Mouse (Mus musculus): Measurements from ENCODE around the gene Snta1.

DNA sequence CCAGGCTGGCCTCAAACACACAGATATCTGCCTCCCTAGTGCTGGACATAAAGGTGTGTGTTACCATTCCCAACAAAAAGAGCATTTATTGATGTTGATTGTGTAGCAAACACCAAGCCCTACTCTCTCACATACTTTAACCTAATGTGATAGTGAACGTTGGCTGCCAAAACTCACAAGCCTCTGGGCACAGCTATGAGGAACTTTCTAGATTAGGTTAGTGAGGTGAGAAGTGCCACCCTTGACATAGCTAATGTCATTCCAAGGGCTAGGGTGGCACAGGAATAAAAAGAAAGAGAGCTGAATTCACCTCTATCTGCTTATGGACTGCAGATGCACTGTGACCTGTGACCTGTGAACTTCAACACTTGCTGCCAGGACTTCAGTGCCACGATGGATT is 11.4 kb downstream of the Snta1 start:
- no peak for TF ChIP-seq CTCF (IDR thresholded peaks at IDR 0.05; ENCODE audit: control insufficient read depth, insufficient read depth, insufficient replicate concordance, low read depth, low read length)
- TF ChIP-seq POLR2A (IDR thresholded peaks at IDR 0.05; ENCODE audit: control insufficient read depth, low read depth, low read length) = no peak

All from testis, adult 2 months (tissue).